Mouse (Mus musculus): Measurements from ENCODE around the gene Kmt2c. TPM values are rescaled to one million over a fixed set of nuclear protein-coding genes. Genes with fewer than 3 reads are reported as not detected.

Kmt2c gene
- total and polyA plus RNA-seq, 2 experiments from 2014 or later = 11.6 to 49.4 TPM

- no peaks in the 10 kb centered on the region for H3K27me3 ChIP-seq (ENCODE audit: insufficient read depth, low read length)
- no peak overlapping the region for H3K4me2 ChIP-seq (ENCODE audit: low read depth, low read length, poor library complexity, severe bottlenecking)
- ATAC-seq (ENCODE audit: low FRiP score) = no peak
- H3K9me3 ChIP-seq (ENCODE audit: low read length) = no peaks in the 10 kb centered on the region
- H3K27ac ChIP-seq (ENCODE audit: low read depth, low read length) = no peak overlapping the region
- no peak overlapping the region for H3K9ac ChIP-seq (replicated peaks; ENCODE audit: low read length, poor library complexity, severe bottlenecking)
- DNase-seq (ENCODE audit: low spot score) = no peak
- no peaks in the 10 kb centered on the region for H3K36me3 ChIP-seq (ENCODE audit: insufficient read depth, low read length)
- H3K4me3 ChIP-seq (ENCODE audit: low read depth, low read length) = no peak overlapping the region
- H3K4me1 ChIP-seq (ENCODE audit: insufficient read depth, low read length) = no peaks in the 10 kb centered on the region
- no peak for TF ChIP-seq CTCF (IDR thresholded peaks at IDR 0.05)
Observed at GRCm38 (mm10) chr5:25540412-25540811, 41.8 kb upstream of the Kmt2c start.

GRCm38 (mm10) chr5:25536921-25537409 is 38.4 kb upstream of the Kmt2c start:
- Histone ChIP-seq H3K9me3 (ENCODE audit: low read length) (no peaks in the 10 kb centered on the region), H3K9ac (replicated peaks; ENCODE audit: low read length, poor library complexity, severe bottlenecking) (no peak overlapping the region), H3K4me3 (ENCODE audit: low read depth, low read length) (no peak overlapping the region), H3K4me2 (ENCODE audit: low read depth, low read length, poor library complexity, severe bottlenecking) (no peak overlapping the region), H3K27me3 (ENCODE audit: insufficient read depth, low read length) (no peaks in the 10 kb centered on the region), H3K4me1 (ENCODE audit: insufficient read depth, low read length) (no peaks in the 10 kb centered on the region), H3K36me3 (ENCODE audit: insufficient read depth, low read length) (no peaks in the 10 kb centered on the region), H3K27ac (ENCODE audit: low read depth, low read length) (no peak overlapping the region)
- no peak for DNase-seq (ENCODE audit: low spot score)
- TF ChIP-seq CTCF (IDR thresholded peaks at IDR 0.05) = no peak
- no peak for ATAC-seq (ENCODE audit: low FRiP score)
- 49% methylated on average over 6 of the region's 6 CpGs for WGBS

GRCm38 (mm10) chr5:25536451-25536850 is 37.9 kb upstream of the Kmt2c start:
- H3K9me3 ChIP-seq (ENCODE audit: low read length) = no peaks in the 10 kb centered on the region
- no peak overlapping the region for H3K27ac ChIP-seq (ENCODE audit: low read depth, low read length)
- H3K27me3 ChIP-seq (ENCODE audit: insufficient read depth, low read length) = no peaks in the 10 kb centered on the region
- H3K4me2 ChIP-seq (ENCODE audit: low read depth, low read length, poor library complexity, severe bottlenecking) = no peak overlapping the region
- 51% methylated on average over 2 of the region's 2 CpGs for WGBS
- H3K4me3 ChIP-seq (ENCODE audit: low read depth, low read length) = no peak overlapping the region
- DNase-seq (ENCODE audit: low spot score) = no peak
- H3K9ac ChIP-seq (replicated peaks; ENCODE audit: low read length, poor library complexity, severe bottlenecking) = no peak overlapping the region
- H3K36me3 ChIP-seq (ENCODE audit: insufficient read depth, low read length) = no peaks in the 10 kb centered on the region
- H3K4me1 ChIP-seq (ENCODE audit: insufficient read depth, low read length) = no peaks in the 10 kb centered on the region
- no peak for TF ChIP-seq CTCF (IDR thresholded peaks at IDR 0.05)
- no peak for ATAC-seq (ENCODE audit: low FRiP score)

GRCm38 (mm10) chr5:25535566-25535965 is 37.0 kb upstream of the Kmt2c start:
- WGBS = 88% methylated on average over 2 of the region's 2 CpGs
- no peak overlapping the region for H3K4me2 ChIP-seq (ENCODE audit: low read depth, low read length, poor library complexity, severe bottlenecking)
- no peak for DNase-seq (ENCODE audit: low spot score)
- no peaks in the 10 kb centered on the region for H3K9me3 ChIP-seq (ENCODE audit: low read length)
- no peaks in the 10 kb centered on the region for H3K36me3 ChIP-seq (ENCODE audit: insufficient read depth, low read length)
- no peaks in the 10 kb centered on the region for H3K27me3 ChIP-seq (ENCODE audit: insufficient read depth, low read length)
- H3K4me3 ChIP-seq (ENCODE audit: low read depth, low read length) = no peak overlapping the region
- no peak overlapping the region for H3K9ac ChIP-seq (replicated peaks; ENCODE audit: low read length, poor library complexity, severe bottlenecking)
- ATAC-seq (ENCODE audit: low FRiP score) = no peak
- H3K27ac ChIP-seq (ENCODE audit: low read depth, low read length) = no peak overlapping the region
- TF ChIP-seq CTCF (IDR thresholded peaks at IDR 0.05) = no peak
- H3K4me1 ChIP-seq (ENCODE audit: insufficient read depth, low read length) = no peaks in the 10 kb centered on the region

- Histone ChIP-seq H3K27ac (ENCODE audit: low read depth, low read length) (no peak overlapping the region), H3K4me3 (ENCODE audit: low read depth, low read length) (no peak overlapping the region), H3K4me2 (ENCODE audit: low read depth, low read length, poor library complexity, severe bottlenecking) (no peak overlapping the region), H3K27me3 (ENCODE audit: insufficient read depth, low read length) (no peaks in the 10 kb centered on the region), H3K9ac (replicated peaks; ENCODE audit: low read length, poor library complexity, severe bottlenecking) (no peak overlapping the region), H3K9me3 (ENCODE audit: low read length) (no peaks in the 10 kb centered on the region), H3K4me1 (ENCODE audit: insufficient read depth, low read length) (no peaks in the 10 kb centered on the region), H3K36me3 (ENCODE audit: insufficient read depth, low read length) (no peaks in the 10 kb centered on the region)
- ATAC-seq (ENCODE audit: low FRiP score) (no peak), DNase-seq (ENCODE audit: low spot score) (no peak)
- no peak for TF ChIP-seq CTCF (IDR thresholded peaks at IDR 0.05)
- 86% methylated on average over 5 of the region's 5 CpGs for WGBS
Observed at GRCm38 (mm10) chr5:25533298-25533697, 34.7 kb upstream of the Kmt2c start.

GRCm38 (mm10) chr5:25532256-25533147 is 33.9 kb upstream of the Kmt2c start:
- ATAC-seq (ENCODE audit: low FRiP score) (no peak), DNase-seq (ENCODE audit: low spot score) (no peak)
- no peaks in the 10 kb centered on the region for H3K4me1 ChIP-seq (ENCODE audit: insufficient read depth, low read length)
- H3K36me3 ChIP-seq (ENCODE audit: insufficient read depth, low read length) = no peaks in the 10 kb centered on the region
- 44% methylated on average over 16 of the region's 18 CpGs for WGBS
- no peak overlapping the region for H3K27ac ChIP-seq (ENCODE audit: low read depth, low read length)
- H3K27me3 ChIP-seq (ENCODE audit: insufficient read depth, low read length) = no peaks in the 10 kb centered on the region
- no peak overlapping the region for H3K9ac ChIP-seq (replicated peaks; ENCODE audit: low read length, poor library complexity, severe bottlenecking)
- no peak overlapping the region for H3K4me3 ChIP-seq (ENCODE audit: low read depth, low read length)
- TF ChIP-seq CTCF (IDR thresholded peaks at IDR 0.05) = no peak
- H3K4me2 ChIP-seq (ENCODE audit: low read depth, low read length, poor library complexity, severe bottlenecking) = no peak overlapping the region
- no peaks in the 10 kb centered on the region for H3K9me3 ChIP-seq (ENCODE audit: low read length)
